Mouse (Mus musculus): ENCODE measurements around the gene Phip. TPM values are rescaled to one million over a fixed set of nuclear protein-coding genes. Genes with fewer than 3 reads are reported as not detected.

Gene Phip
- polyA plus RNA-seq, 1 experiment from 2014 or later: 117 TPM

GRCm38 (mm10) chr9:82861316-82861715 lies 114.0 kb downstream of the Phip start:
- WGBS: 91% methylated on average over 4 of the region's 4 CpGs

GRCm38 (mm10) chr9:82860805-82861204 lies 114.5 kb downstream of the Phip start:
- no peak for ATAC-seq (ENCODE audit: low FRiP score)
- H3K9ac ChIP-seq: no peak overlapping the region
- no peak overlapping the region for H3K4me2 ChIP-seq
- H3K4me3 ChIP-seq: no peak overlapping the region
- H3K27ac ChIP-seq: no peak overlapping the region
- H3K4me1 ChIP-seq (replicated peaks): peaks cover 7% of the 10 kb centered on the region; the same call in 1 of the 2 replicates
- no peaks in the 10 kb centered on the region for H3K36me3 ChIP-seq
- H3K9me3 ChIP-seq: no peaks in the 10 kb centered on the region
- H3K27me3 ChIP-seq: no peaks in the 10 kb centered on the region
- 96% methylated on average over 2 of the region's 2 CpGs for WGBS

More at GRCm38 (mm10) chr9:82861316-82861715, 114.0 kb downstream of the Phip start:
- no peak for ATAC-seq (ENCODE audit: low FRiP score)
- H3K9ac ChIP-seq: no peak overlapping the region
- no peak overlapping the region for H3K27ac ChIP-seq
- no peaks in the 10 kb centered on the region for H3K9me3 ChIP-seq
- no peaks in the 10 kb centered on the region for H3K27me3 ChIP-seq
- H3K4me1 ChIP-seq (replicated peaks): peaks cover 7% of the 10 kb centered on the region; the same call in 1 of the 2 replicates
- H3K36me3 ChIP-seq: no peaks in the 10 kb centered on the region
- no peak overlapping the region for H3K4me3 ChIP-seq
- no peak overlapping the region for H3K4me2 ChIP-seq

- ATAC-seq (ENCODE audit: low FRiP score): no peak
- Histone ChIP-seq H3K27me3 (no peaks in the 10 kb centered on the region), H3K27ac (no peak overlapping the region), H3K9ac (no peak overlapping the region), H3K36me3 (peaks cover 5% of the 10 kb centered on the region), H3K4me1 (replicated peaks) (0 out of 2 replicates have a peak, but pooled peaks cover 9% of the 10 kb centered on the region), H3K4me3 (no peak overlapping the region), H3K4me2 (no peak overlapping the region), H3K9me3 (no peaks in the 10 kb centered on the region; the same call in 1 of the 2 replicates)
- WGBS: 85% methylated on average over 4 of the region's 4 CpGs
Measured at GRCm38 (mm10) chr9:82856241-82856640, 119.1 kb downstream of the Phip start.

- no peak overlapping the region for H3K9ac ChIP-seq
- H3K27me3 ChIP-seq: no peaks in the 10 kb centered on the region
- H3K9me3 ChIP-seq: no peaks in the 10 kb centered on the region; the same call in 1 of the 2 replicates
- H3K4me1 ChIP-seq (replicated peaks): 0 out of 2 replicates have a peak, but pooled peaks cover 9% of the 10 kb centered on the region
- 41% methylated on average over 3 of the region's 3 CpGs for WGBS
- peaks cover 7% of the 10 kb centered on the region for H3K36me3 ChIP-seq
- H3K4me2 ChIP-seq: no peak overlapping the region
- no peak overlapping the region for H3K27ac ChIP-seq
- ATAC-seq (ENCODE audit: low FRiP score): 0 out of 2 replicates have a peak, but pooled peaks have one; percentile 19
- no peak overlapping the region for H3K4me3 ChIP-seq
Measured at GRCm38 (mm10) chr9:82854973-82855614, 120.2 kb downstream of the Phip start.

GRCm38 (mm10) chr9:82854040-82854439 lies 121.3 kb downstream of the Phip start:
- Histone ChIP-seq H3K4me2 (no peak overlapping the region), H3K27ac (no peak overlapping the region)

GRCm38 (mm10) chr9:82842671-82843070 lies 132.6 kb downstream of the Phip start:
- Histone ChIP-seq H3K4me1 (replicated peaks) (no peaks in the 10 kb centered on the region), H3K4me3 (no peak overlapping the region), H3K4me2 (no peak overlapping the region), H3K9me3 (no peaks in the 10 kb centered on the region), H3K36me3 (peaks cover 44% of the 10 kb centered on the region), H3K27me3 (no peaks in the 10 kb centered on the region), H3K27ac (no peak overlapping the region), H3K9ac (no peak overlapping the region)
- no peak for ATAC-seq (ENCODE audit: low FRiP score)
- WGBS: 96% methylated on average over 4 of the region's 4 CpGs

More at GRCm38 (mm10) chr9:82854040-82854439, 121.3 kb downstream of the Phip start:
- H3K9ac ChIP-seq: no peak overlapping the region
- 0 out of 2 replicates have a peak, but pooled peaks cover 9% of the 10 kb centered on the region for H3K4me1 ChIP-seq (replicated peaks)
- no peaks in the 10 kb centered on the region; the same call in 1 of the 2 replicates for H3K9me3 ChIP-seq
- ATAC-seq (ENCODE audit: low FRiP score): peak; percentile 41; the same call in 1 of the 2 replicates
- 64% methylated on average over 2 of the region's 2 CpGs for WGBS
- peaks cover 10% of the 10 kb centered on the region for H3K36me3 ChIP-seq
- no peak overlapping the region for H3K4me3 ChIP-seq
- no peaks in the 10 kb centered on the region for H3K27me3 ChIP-seq

GRCm38 (mm10) chr9:82835921-82836320 lies 139.4 kb downstream of the Phip start:
- Histone ChIP-seq H3K9ac (no peak overlapping the region), H3K9me3 (no peaks in the 10 kb centered on the region), H3K27me3 (no peaks in the 10 kb centered on the region), H3K4me3 (no peak overlapping the region), H3K27ac (no peak overlapping the region), H3K4me2 (no peak overlapping the region), H3K36me3 (peaks cover 27% of the 10 kb centered on the region), H3K4me1 (replicated peaks) (peaks cover 13% of the 10 kb centered on the region)
- ATAC-seq (ENCODE audit: low FRiP score): no peak
- WGBS: 68% methylated on average over 6 of the region's 6 CpGs

GRCm38 (mm10) chr9:82831891-82832290 lies 143.4 kb downstream of the Phip start:
- ATAC-seq (ENCODE audit: low FRiP score): no peak
- H3K27me3 ChIP-seq: no peaks in the 10 kb centered on the region
- no peak overlapping the region for H3K9ac ChIP-seq
- no peaks in the 10 kb centered on the region for H3K9me3 ChIP-seq
- H3K36me3 ChIP-seq: 0 out of 2 replicates have a peak, but pooled peaks cover 5% of the 10 kb centered on the region
- 66% methylated on average over 4 of the region's 4 CpGs for WGBS
- peaks cover 19% of the 10 kb centered on the region for H3K4me1 ChIP-seq (replicated peaks)
- H3K4me2 ChIP-seq: peak overlapping the region; percentile 19
- H3K27ac ChIP-seq: no peak overlapping the region
- H3K4me3 ChIP-seq: no peak overlapping the region

GRCm38 (mm10) chr9:82829693-82830430 lies 145.5 kb downstream of the Phip start:
- Histone ChIP-seq H3K27me3 (no peaks in the 10 kb centered on the region), H3K4me2 (peak overlapping the region; percentile 62), H3K4me1 (replicated peaks) (peaks cover 16% of the 10 kb centered on the region), H3K4me3 (peak overlapping the region; percentile 72), H3K36me3 (peaks cover 10% of the 10 kb centered on the region; the same call in 1 of the 2 replicates), H3K9ac (peak overlapping the region; percentile 90), H3K9me3 (no peaks in the 10 kb centered on the region), H3K27ac (peak overlapping the region; percentile 97)
- WGBS: under 1% methylated on average over 65 of the region's 65 CpGs
- peak; percentile 95 for ATAC-seq (ENCODE audit: low FRiP score)

GRCm38 (mm10) chr9:82829007-82829689 lies 146.2 kb downstream of the Phip start, which contains the start of gene Irak1bp1:
TSS of gene Irak1bp1 (plus strand) at chr9:82829540.
- H3K9me3 ChIP-seq: no peaks in the 10 kb centered on the region
- peaks cover 10% of the 10 kb centered on the region; the same call in 1 of the 2 replicates for H3K36me3 ChIP-seq
- peak within 1 kb of the TSS; percentile 97 for H3K27ac ChIP-seq
- H3K4me1 ChIP-seq (replicated peaks): peaks cover 16% of the 10 kb centered on the region
- H3K27me3 ChIP-seq: no peaks in the 10 kb centered on the region
- peak within 1 kb of the TSS; percentile 62 for H3K4me2 ChIP-seq
- H3K4me3 ChIP-seq: peak within 1 kb of the TSS; percentile 72
- peak within 1 kb of the TSS; percentile 90 for H3K9ac ChIP-seq
- ATAC-seq (ENCODE audit: low FRiP score): peak; percentile 15
- 12% methylated on average over 20 of the region's 20 CpGs for WGBS

GRCm38 (mm10) chr9:82826426-82826825 lies 148.9 kb downstream of the Phip start:
- WGBS: 96% methylated on average over 6 of the region's 6 CpGs
- no peaks in the 10 kb centered on the region for H3K9me3 ChIP-seq
- no peak for ATAC-seq (ENCODE audit: low FRiP score)

More at GRCm38 (mm10) chr9:82826426-82826825, 148.9 kb downstream of the Phip start:
- Histone ChIP-seq H3K4me3 (no peak overlapping the region), H3K4me2 (no peak overlapping the region), H3K27me3 (no peaks in the 10 kb centered on the region), H3K4me1 (replicated peaks) (peaks cover 10% of the 10 kb centered on the region), H3K27ac (no peak overlapping the region), H3K9ac (no peak overlapping the region), H3K36me3 (peaks cover 5% of the 10 kb centered on the region; the same call in 1 of the 2 replicates)

All from hindbrain, embryonic 13.5 days (tissue).